Mouse (Mus musculus) limb, embryonic 13.5 days (tissue): Measurements from ENCODE around the gene Nacc1. TPM values are rescaled to one million over a fixed set of nuclear protein-coding genes. Genes with fewer than 3 reads are reported as not detected.
"Not testable (repeated sequence)": the region's sequence is repeated elsewhere in the genome, so short reads cannot be mapped to it uniquely, and the experiment has no call there.

Experiments
- ATAC-seq: fragments of 200-750 bp; cut with Nextera tagmentation; 2 replicates; pipeline ENCODE4 v1.8.0; 2017; ENCODE audit warnings: low read depth, moderate number of reproducible peaks, moderate TSS enrichment; ENCODE audit not compliant: low FRiP score
- H3K27ac ChIP-seq: fragments of 300-500 bp; sonication (generic); 2 replicates; pipeline ENCODE4 v1.5.1; 2015; ENCODE audit warnings: inconsistent platforms, mild to moderate bottlenecking, moderate library complexity
- H3K27me3 ChIP-seq: fragments of 300-500 bp; sonication (generic); 2 replicates; pipeline ENCODE4 v1.6.1; 2015; ENCODE audit warnings: mild to moderate bottlenecking, inconsistent platforms
- H3K36me3 ChIP-seq: fragments of 300-500 bp; sonication (generic); 2 replicates; pipeline ENCODE4 v1.6.1; 2015; ENCODE audit warnings: inconsistent platforms, mild to moderate bottlenecking, moderate library complexity
- H3K4me1 ChIP-seq: fragments of 300-500 bp; sonication (generic); 2 replicates; pipeline ENCODE4 v1.6.1; 2015; ENCODE audit warnings: inconsistent platforms
- H3K4me2 ChIP-seq: fragments of 300-500 bp; sonication (generic); replicated peaks from 2 replicates; pipeline ENCODE4 v1.6.1; 2015; ENCODE audit warnings: inconsistent platforms, mild to moderate bottlenecking, moderate library complexity
- H3K4me3 ChIP-seq: fragments of 300-500 bp; sonication (generic); 2 replicates; pipeline ENCODE4 v1.5.1; 2015; ENCODE audit warnings: moderate library complexity, mild to moderate bottlenecking, inconsistent platforms
- H3K9ac ChIP-seq: fragments of 300-500 bp; sonication (generic); 2 replicates; pipeline ENCODE4 v1.6.1; 2015; ENCODE audit warnings: mild to moderate bottlenecking, inconsistent platforms
- H3K9me3 ChIP-seq: fragments of 300-500 bp; sonication (generic); 2 replicates; pipeline ENCODE4 v1.6.1; 2016; ENCODE audit warnings: inconsistent platforms
- WGBS: fragments of 180-500 bp; shearing (Covaris S2); methylation state at CpG from one replicate; pipeline ENCODE4 v1.1.7; 2015; 5-methylcytosine and 5-hydroxymethylcytosine counted together
- polyA plus RNA-seq: library from polyadenylated mRNA; unstranded; fragments of >200 nt; fragmentation: Nextera tagmentation; extraction: Ambion mirVana; gene quantifications from 2 replicates; pipeline ENCODE4 v1.2.1, GENCODE M21; 2015

The Nacc1 gene
- polyA plus RNA-seq, 1 experiment from 2014 or later = 15.2 TPM

DNA sequence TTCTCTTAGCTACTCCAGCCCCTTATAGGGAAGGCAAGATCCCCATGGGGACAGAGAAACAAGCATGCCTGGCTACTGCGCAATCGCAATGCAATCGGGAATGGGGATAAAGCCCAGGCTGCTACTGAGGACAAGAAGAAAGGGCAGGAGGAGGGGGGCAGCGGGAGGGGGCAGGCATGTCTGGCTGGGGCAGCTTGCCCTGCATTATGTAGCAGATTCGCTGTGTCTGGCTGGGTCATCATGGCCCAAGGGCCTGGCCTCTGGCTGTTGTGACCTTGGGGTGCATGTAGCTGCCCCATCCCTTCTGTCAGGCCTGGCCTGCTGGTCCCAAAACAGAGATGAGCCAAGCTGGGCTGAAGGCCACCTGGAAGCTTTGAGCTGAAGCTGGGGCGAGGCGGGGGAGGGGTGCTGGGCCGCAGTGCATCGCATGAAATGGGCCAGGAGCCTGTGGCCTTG lies 52.8 kb downstream of the Nacc1 start:
- Histone ChIP-seq H3K36me3 (no peaks in the 10 kb centered on the region), H3K27ac (peak overlapping the region; percentile 55; the same call in 1 of the 2 replicates), H3K27me3 (no peaks in the 10 kb centered on the region), H3K4me3 (no peak overlapping the region), H3K4me1 (peaks cover 43% of the 10 kb centered on the region), H3K4me2 (no peak overlapping the region), H3K9ac (peak overlapping the region; percentile 53), H3K9me3 (no peaks in the 10 kb centered on the region; the same call in 1 of the 2 replicates)
- 42% methylated on average over 9 of the region's 9 CpGs for WGBS
- ATAC-seq = no peak

DNA sequence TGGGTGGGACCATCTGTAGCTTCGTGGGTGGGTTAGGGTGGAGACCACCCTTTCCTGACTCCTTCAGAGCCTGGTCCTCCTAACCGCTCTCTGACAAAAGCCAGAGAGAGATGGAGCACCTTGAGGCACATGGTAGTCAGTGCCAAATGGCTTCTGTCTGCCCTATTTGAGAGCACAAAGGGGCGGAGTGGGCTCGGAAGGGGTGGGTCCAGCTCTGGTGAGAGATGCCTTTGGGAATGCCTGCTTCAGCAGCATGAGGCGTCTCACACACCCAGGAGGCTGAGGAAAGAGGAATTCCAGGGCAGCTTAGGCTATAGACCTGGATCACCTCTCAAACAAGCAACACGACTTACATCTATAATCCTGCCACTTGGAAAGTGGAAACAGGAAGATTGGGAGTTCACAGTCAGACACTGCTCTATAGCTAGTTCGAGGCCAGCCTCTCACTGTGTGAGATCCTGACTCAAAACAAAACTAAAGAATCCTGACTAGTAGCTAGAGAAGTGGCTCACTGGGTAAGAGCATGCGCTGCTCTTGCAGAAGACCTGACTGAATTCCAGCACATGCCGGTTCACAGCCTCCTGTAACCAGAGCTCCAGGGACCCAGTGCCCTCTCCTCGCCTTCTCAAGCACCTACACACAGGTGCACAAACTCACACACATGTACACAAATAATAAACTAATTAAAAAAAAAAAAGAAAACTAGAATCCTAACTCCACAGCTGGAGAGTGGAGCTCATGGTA lies 53.6 kb downstream of the Nacc1 start:
- H3K9ac ChIP-seq = no peak overlapping the region
- H3K36me3 ChIP-seq = no peaks in the 10 kb centered on the region
- peaks cover 43% of the 10 kb centered on the region for H3K4me1 ChIP-seq
- 36% methylated on average over 10 of the region's 10 CpGs for WGBS
- no peaks in the 10 kb centered on the region; the same call in 1 of the 2 replicates for H3K9me3 ChIP-seq
- no peak overlapping the region for H3K4me3 ChIP-seq
- no peak for ATAC-seq
- no peak overlapping the region for H3K4me2 ChIP-seq
- H3K27ac ChIP-seq = no peak overlapping the region
- H3K27me3 ChIP-seq = no peaks in the 10 kb centered on the region

DNA sequence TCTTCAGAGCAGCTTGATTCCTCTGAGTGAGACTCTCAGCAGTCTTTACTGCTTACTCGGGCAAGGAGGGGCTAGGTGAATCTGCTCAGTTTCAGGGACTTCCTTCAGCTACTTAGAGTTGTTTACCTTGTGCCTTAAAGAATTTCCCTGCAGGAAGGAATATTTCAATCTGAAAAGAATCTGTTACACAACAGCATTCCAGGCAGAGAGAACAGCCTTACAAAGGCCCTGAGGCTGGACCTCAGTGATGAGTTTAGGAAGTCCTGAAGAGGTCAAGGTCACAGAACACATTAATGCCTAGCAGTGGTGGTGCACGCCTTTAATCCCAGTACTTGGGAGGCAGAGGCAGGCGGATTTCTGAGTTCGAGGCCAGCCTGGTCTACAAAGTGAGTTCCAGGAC lies 55.8 kb downstream of the Nacc1 start:
- no peak for ATAC-seq
- H3K4me2 ChIP-seq = no peak overlapping the region
- WGBS = 93% methylated on average over 4 of the region's 4 CpGs
- H3K27ac ChIP-seq = no peak overlapping the region
- peaks cover 29% of the 10 kb centered on the region for H3K4me1 ChIP-seq
- H3K4me3 ChIP-seq = no peak overlapping the region
- H3K36me3 ChIP-seq = no peaks in the 10 kb centered on the region
- no peaks in the 10 kb centered on the region; the same call in 1 of the 2 replicates for H3K9me3 ChIP-seq
- H3K9ac ChIP-seq = no peak overlapping the region
- H3K27me3 ChIP-seq = no peaks in the 10 kb centered on the region

GRCm38 (mm10) chr8:84630145-84630544 lies 57.5 kb downstream of the Nacc1 start:
- H3K4me2 ChIP-seq = no peak overlapping the region
- H3K27ac ChIP-seq = no peak overlapping the region
- ATAC-seq = no peak
- no peaks in the 10 kb centered on the region; the same call in 1 of the 2 replicates for H3K9me3 ChIP-seq
- H3K4me3 ChIP-seq = no peak overlapping the region
- H3K27me3 ChIP-seq = no peaks in the 10 kb centered on the region
- H3K36me3 ChIP-seq = no peaks in the 10 kb centered on the region
- H3K4me1 ChIP-seq = peaks cover 16% of the 10 kb centered on the region
- WGBS = 75% methylated on average over 4 of the region's 4 CpGs
- no peak overlapping the region for H3K9ac ChIP-seq

DNA sequence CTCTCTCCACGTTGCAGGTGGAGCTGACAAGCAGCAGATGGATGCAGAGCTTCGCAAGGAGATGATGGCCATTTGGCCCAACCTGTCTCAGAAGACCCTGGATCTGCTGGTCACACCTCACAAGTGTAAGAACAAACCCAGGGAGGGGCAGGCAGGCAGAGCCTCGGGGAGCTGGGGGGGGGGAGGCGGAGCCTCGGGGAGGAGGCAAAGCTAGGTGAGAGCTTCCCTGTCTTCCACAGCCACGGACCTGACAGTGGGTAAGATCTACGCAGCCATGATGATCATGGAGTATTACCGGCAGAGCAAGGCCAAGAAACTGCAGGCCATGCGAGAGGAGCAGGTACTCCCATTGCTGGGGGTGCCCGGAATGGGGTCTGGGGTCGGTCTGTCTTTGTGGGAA lies 58.1 kb downstream of the Nacc1 start:
- H3K4me1 ChIP-seq = peaks cover 10% of the 10 kb centered on the region
- no peak for ATAC-seq
- no peak overlapping the region for H3K4me2 ChIP-seq
- no peaks in the 10 kb centered on the region for H3K27me3 ChIP-seq
- H3K4me3 ChIP-seq = no peak overlapping the region
- WGBS = 57% methylated on average over 11 of the region's 11 CpGs
- H3K9ac ChIP-seq = no peak overlapping the region
- no peaks in the 10 kb centered on the region; the same call in 1 of the 2 replicates for H3K9me3 ChIP-seq
- H3K36me3 ChIP-seq = no peaks in the 10 kb centered on the region
- H3K27ac ChIP-seq = no peak overlapping the region

GRCm38 (mm10) chr8:84623425-84623824 lies 64.2 kb downstream of the Nacc1 start:
- not testable (repeated sequence) for H3K27ac ChIP-seq, H3K27me3 ChIP-seq, H3K4me1 ChIP-seq, H3K9me3 ChIP-seq, H3K9ac ChIP-seq, H3K36me3 ChIP-seq, ATAC-seq, H3K4me3 ChIP-seq, H3K4me2 ChIP-seq
- WGBS = 74% methylated on average over 4 of the region's 4 CpGs

GRCm38 (mm10) chr8:84621102-84621625 lies 66.5 kb downstream of the Nacc1 start:
- Histone ChIP-seq H3K4me1 (peaks cover 10% of the 10 kb centered on the region), H3K9ac (no peak overlapping the region), H3K9me3 (no peaks in the 10 kb centered on the region), H3K27me3 (peaks cover 10% of the 10 kb centered on the region; the same call in 1 of the 2 replicates), H3K27ac (no peak overlapping the region), H3K4me2 (no peak overlapping the region), H3K4me3 (no peak overlapping the region), H3K36me3 (no peaks in the 10 kb centered on the region)
- 74% methylated on average over 8 of the region's 8 CpGs for WGBS
- ATAC-seq = no peak

Other genes with a start within 250 kb of the Nacc1 start
- 71.9 and 73.0 TPM in 2 replicates for gene Ier2, start 25.0 kb downstream of the Nacc1 start, polyA plus RNA-seq
- 70.8 and 72.7 TPM in 2 replicates for gene Trmt1, start 1.6 kb downstream of the Nacc1 start, polyA plus RNA-seq
- gene Lyl1, start 13.6 kb upstream of the Nacc1 start, polyA plus RNA-seq = 4.1 and 4.9 TPM in 2 replicates
- gene G430095P16Rik, start 35.1 kb upstream of the Nacc1 start, polyA plus RNA-seq = 7.1 and 9.8 TPM in 2 replicates
- gene Nfix, start 112.5 kb upstream of the Nacc1 start, polyA plus RNA-seq = 46.9 and 48.0 TPM in 2 replicates
- gene Dand5, start 135.0 kb upstream of the Nacc1 start, polyA plus RNA-seq = 6.3 TPM in 2 replicates
- gene Gadd45gip1, start 143.7 kb upstream of the Nacc1 start, polyA plus RNA-seq = 48.1 and 48.4 TPM in 2 replicates
- 106 TPM in 2 replicates for gene Rad23a, start 152.8 kb upstream of the Nacc1 start, polyA plus RNA-seq
- 943 and 1,018 TPM in 2 replicates for gene Calr, start 159.1 kb upstream of the Nacc1 start, polyA plus RNA-seq
- 108 and 109 TPM in 2 replicates for gene Farsa, start 169.1 kb upstream of the Nacc1 start, polyA plus RNA-seq
- gene Syce2, start 184.2 kb upstream of the Nacc1 start, polyA plus RNA-seq = 82.7 and 92.5 TPM in 2 replicates
- gene Gcdh, start 206.1 kb upstream of the Nacc1 start, polyA plus RNA-seq = 41.7 and 42.1 TPM in 2 replicates
- 2.4 and 4.4 TPM in 2 replicates for gene Klf1, start 214.1 kb upstream of the Nacc1 start, polyA plus RNA-seq
- 16.4 and 18.5 TPM in 2 replicates for gene Dnase2a, start 220.7 kb upstream of the Nacc1 start, polyA plus RNA-seq
- 0.32 and 0.55 TPM in 2 replicates for gene Mast1, start 249.5 kb upstream of the Nacc1 start, polyA plus RNA-seq